Mouse (Mus musculus) heart, adult 11 months (tissue): ENCODE data around the gene Dok3.
A peak's percentile ranks its signal among the peaks of the same experiment; 100 is the strongest.

Experiments used
- DNase-seq: peaks from one replicate; pipeline ENCODE4 v3.0.0; 2022

The Dok3 gene

DNA sequence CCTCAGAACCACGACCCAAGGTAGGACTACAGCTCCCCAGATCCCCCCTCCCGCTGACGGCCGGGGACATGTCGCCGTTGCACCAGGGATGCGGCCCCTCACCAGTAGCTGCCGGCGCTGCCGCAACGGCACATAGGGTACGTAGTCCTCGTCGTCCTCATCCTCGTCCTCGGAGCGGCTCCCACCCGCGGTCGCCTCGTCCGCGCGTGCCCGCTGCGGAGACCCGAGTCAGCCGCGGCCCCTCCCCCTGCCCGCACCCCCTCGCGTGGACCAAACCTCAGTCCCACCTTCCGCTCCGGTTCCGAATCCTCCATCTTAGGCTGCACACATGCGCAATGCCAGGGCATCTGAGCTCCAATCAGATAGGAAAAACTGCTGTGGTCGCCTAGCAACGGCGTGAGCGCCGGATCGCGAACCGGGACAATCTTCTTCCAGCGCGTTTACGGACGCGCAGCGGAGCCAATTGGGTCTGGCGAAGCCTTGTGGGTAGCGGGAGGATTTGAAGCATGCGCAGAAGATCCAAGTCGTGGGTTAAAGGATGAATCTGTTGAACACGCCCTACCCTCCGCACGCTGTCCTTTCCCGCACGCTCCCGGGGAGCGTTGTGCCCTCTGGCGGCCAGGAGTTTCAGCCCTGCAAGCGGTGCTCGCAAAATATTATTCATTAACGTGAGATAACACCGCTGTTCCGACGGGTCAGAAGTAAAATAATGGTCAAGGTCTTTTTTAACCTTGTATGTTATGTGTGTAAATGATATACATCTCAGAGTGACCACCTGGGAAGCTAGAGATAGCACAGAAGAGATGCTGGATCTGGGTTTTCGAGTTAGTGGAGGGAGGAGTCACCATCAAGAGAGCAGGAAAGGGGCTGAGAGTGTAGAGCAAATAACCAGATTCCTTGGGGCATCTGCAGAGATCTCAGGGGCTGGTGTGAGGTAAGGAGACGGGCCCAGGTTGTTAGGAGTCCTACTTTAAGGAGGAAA lies 7.4 kb upstream of the Dok3 start, which contains the start of gene Ddx41:
Gene Ddx41 (minus strand): TSS at position 465 of the 982 bp plus-strand sequence.
- DNase-seq = peak; percentile 100

DNA sequence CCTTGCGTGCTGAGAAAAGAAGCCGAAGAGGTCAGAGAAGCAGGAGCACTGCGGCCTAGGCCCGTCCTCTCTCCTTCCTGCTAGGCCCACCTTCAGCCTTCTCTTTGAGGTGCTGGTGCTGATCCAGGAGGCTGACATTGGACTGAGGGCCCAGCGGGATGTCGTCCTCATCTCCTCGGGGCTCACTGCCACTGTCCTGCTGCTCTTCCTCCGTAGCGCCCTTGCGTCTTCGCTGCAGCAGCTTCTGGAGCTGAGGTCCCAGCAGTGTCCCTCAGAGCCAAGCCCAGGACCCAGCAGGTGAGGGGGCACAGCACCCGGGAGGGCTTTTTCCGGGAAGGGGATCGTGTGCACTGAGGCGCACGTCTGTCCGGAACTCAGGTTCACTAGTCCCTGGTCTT lies 6.7 kb upstream of the Dok3 start:
- DNase-seq = no peak

DNA sequence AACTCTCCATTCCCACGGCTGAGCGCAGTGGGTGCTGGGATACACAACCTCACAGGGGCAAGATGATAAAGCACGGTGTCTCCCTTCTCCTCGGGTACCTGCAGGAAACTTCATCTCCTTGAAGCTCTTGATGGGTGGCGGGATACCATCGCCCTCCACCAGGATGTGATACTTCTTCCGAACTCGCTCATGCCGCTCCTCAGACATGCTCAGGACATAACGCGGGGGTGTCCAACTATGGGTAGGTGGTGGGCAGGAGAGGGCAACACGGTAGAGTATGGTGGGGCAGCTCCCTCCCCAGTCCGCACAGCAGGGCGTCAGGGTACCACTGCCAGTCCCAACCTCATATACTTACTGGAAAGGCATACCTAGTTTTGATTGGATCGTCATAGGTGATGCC lies 6.1 kb upstream of the Dok3 start:
- no peak for DNase-seq

DNA sequence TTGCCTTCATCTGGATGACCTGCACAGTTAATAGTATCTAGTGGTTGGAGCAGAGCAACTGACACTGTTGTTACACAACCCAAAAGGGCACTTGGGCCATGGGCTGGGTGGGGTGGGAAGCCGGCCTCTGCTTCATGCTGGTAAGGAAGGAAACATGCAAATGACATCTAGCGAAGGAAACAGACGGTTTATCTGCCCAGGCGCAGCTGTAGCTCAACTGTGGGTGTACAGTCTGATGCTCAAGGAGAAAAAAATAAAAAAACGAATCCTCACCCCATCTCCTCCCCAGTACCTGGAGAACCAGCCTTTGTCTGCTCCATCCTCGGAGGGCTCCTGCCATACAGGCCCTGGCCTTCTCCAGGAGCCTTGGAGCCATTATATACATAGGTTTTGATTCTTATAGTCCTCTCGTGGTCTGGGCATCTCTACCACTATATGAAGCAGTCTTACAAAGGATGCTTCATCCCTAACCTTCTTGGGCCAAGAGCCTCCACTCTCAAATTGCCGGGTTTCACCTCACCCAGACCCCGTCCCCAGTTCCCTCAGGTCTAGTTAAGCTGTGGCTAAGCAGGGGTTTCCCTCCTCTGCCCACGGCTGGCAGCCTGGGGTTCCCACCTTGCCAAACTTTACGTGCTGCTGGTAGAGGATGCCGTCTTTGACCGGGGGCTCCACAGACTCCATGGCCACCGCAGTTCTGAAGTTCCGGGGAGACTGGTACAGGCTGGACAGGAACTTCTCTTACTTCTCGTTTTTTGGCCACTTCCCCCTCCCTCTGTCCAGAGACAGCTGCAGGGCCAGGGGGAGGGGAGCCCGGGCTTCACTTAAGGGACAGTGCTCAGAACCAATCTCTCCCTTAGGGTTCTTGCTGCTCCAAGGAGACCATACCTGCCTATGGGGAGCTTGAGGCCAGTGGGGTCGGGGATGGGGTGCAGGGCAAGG lies 993 bp downstream of the Dok3 start:
- DNase-seq = peak; percentile 96

DNA sequence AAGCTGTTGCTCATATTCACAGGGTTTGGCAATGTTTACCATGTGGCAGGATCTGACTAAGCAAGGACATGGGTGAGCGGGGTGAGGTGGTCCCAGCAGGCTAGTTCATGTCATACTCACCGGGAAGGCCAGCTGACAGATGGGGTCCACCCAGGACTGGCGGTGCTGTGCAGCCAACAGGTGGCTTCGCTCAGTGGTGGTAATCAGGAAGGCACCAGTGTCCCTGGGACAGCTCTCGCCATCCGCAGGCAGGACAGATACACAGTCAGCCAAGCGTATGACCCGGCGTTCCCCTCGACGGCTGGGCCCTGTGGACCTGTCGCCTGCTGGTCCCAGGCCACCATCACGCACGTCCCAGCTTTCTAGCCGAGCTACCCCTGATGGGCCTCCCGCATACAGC lies 1.9 kb downstream of the Dok3 start:
- peak; percentile 82 for DNase-seq

DNA sequence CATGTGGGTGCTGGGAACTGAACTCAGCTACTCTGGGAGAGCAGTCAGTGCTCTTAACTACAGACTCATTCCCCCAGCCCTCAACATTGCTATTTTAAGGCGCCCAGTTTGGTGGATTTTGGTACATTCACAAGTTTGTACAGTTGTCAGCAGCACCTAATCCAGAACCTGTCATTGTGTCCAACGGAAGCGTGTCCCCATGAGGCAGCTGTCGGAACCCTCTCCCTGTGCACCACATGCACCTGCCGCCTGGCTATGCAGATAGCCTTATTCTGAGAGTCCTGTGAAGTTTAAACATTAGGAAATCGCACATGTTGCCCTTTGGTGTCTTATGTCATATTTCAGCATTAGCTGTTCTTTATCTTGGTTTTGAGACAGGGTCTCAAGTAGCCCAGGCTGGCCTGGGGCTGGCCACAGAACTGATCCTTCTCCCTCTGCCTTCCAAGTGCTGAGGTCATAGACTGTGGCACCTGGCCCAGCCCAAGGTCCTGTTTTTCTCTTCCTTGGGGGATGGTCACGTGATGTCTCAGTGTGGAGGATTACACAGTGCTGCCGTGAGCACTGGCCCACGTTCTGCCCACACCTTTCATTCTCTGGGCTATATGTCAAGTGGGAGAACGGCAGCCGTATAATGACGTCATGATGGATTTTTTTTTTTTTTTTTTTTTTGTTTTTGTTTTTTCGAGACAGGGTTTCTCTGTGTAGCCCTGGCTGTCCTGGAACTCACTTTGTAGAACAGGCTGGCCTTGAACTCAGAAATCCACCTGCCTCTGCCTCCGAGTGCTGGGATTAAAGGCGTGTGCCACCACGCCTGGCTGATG lies 3.2 kb downstream of the Dok3 start:
- peak; percentile 88 for DNase-seq

DNA sequence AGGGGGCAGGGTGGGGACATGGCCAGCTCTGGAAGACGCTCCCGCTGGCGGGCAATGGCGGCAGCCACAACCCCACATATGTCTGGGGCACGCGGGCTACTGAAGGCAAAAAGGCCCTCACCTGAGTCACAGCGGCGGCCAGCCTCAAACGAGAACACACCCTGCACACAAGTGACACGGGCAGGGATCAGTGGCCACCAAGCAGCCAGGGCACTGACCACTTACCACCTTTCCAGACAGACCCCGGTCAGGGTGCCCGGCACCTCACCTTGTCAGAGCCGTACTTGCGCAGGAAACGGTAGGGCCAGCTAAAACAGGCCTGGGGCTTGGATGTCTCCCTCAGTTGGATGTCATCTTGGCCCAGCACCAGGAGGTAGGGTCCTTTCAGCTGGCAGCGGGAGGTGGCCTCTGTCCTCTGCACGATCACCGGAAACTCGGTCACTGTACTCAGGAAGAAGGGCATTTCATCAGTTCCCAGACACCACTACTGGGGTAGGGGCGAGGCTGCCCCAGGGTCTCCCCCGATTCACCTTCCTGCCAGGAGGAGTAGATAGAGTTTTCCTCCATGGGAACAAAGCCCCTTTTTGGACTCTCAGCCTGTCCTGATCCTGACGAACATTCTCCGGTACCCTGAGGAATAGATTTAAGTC lies 5.0 kb downstream of the Dok3 start:
- peak; percentile 91 for DNase-seq

DNA sequence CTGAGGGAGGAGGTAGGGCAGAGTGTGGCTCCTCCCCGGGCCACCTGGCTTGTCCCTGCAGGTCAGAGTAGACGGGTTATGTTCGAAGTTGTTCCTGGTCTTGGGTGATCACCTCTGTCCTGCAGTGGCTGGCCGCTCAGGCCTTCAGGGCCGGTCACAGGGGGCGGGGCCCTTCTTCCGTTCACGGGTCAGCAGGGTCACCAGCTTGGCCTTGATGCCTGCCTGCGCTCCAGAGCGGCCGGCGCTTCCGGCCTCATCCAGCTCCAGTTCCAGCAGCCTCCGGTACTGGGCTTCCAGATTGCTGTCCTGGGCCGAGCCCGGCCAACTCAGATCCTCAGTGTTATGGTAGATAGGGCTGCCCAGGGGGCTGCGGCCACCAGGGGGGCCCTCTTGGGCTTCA lies 5.8 kb downstream of the Dok3 start:
- DNase-seq = peak; percentile 97

DNA sequence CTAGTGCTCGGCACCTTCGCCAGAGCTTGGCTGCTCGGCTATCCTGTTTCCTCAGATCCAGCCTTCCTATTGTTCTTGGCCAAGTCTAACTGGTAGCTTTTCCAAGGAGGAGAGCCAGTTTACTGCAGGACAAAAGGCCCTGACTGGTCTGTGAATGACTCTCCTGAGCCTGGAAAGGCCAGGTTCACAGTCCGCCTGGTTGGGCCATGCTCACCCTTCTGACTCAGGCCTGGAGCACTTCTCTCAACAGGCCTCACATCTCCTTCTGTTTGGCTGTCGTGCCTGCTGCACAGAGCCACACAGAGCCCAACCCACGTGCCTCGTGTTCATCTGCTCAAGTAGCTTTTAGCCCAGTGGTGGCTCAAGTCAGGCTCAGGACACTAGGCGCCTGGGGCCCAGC lies 6.4 kb downstream of the Dok3 start:
- DNase-seq = peak; percentile 96

DNA sequence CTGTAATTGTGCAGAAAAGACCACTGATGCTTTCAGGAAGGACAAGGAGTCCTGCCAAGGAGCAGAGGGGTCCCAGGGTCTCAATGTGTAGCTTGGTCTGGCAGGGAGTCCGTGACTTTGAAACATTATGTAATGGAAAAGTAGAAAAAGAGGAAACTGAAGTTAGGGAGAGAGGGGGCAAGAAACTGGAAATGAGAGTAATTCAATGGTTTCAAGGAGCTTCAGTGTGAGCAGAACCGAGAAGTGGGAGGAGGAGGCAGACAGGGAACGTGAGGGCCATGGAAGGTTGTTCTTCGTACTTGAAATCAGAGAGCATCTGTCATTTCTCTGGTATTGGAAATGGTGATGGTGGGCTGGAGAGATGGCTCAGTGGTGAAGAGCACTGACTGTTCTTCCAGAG lies 9.5 kb downstream of the Dok3 start:
- DNase-seq = no peak

DNA sequence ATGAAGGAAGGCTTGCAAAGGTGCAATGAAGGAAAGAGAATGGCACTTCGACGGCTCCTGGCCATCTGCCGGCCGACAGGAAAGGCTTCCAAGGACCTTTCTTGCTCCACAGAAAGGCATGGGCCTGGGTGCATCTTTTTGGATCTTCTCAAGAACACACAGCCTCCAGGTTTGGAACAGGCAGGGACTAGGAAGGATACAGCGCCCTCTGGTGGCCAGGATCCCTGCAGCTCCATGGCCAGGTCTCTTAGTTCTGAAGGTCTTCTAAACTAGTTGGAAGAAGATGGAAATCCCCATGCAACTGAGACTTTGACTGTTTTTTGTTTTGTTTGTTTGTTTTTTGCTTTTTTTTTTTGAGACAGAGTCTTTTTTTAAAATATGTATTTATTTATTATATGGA lies 12.1 kb downstream of the Dok3 start:
- DNase-seq = peak; percentile 96

DNA sequence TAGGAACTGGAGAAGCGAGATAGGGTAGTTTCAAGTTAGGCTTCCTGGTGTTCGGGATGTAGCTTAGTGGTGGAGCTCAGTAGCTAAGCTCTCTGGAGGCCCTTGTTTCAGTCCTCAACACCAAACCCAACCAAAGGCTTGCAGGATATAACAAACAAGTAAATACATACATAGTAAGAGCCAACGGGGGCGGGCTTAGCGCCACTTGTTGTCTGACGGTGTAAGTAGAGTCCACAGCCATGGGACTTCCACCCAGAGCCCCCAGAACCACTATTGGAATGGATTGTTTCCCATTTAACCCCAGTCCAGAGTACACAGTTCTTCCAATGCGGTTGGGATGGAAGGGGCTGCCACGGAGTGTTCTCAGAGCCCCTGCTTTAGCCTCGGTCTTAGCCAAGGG lies 15.3 kb downstream of the Dok3 start:
- DNase-seq = peak; percentile 93

DNA sequence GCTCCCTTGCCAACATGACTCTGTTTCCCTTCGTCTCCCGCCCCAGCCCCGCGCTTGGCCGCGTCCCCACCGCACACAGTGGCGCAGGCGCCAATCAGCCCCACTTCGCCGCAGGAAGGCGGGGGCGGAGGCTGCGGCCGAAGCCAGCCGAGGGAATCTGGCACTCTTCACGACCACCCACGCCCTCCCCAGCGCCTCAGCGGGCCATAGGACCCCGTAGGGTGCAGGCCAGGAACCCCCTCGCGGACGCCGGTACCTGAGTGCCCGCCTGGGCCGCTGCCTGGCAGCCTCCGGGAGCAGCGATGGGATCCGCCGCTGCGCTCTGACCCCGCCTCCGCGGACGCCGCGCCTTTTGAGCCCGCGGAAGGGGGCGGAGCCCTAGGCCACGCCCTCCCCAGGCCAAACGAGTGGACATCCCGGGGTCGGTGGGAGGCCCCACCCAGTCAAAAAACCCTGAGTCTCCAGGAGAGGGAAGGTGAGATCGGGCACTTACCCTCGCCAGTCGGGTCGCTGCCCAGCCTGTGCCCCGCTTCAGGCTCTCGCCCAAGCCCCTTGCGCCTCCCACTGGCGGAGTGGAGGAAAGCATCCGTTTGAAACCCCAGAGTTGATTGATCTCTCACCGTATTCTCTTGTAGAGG lies 15.9 kb downstream of the Dok3 start, which contains the start of gene Pdlim7:
Gene Pdlim7 (minus strand): TSS at position 566 of the 638 bp plus-strand sequence.
- DNase-seq = peak; percentile 99

DNA sequence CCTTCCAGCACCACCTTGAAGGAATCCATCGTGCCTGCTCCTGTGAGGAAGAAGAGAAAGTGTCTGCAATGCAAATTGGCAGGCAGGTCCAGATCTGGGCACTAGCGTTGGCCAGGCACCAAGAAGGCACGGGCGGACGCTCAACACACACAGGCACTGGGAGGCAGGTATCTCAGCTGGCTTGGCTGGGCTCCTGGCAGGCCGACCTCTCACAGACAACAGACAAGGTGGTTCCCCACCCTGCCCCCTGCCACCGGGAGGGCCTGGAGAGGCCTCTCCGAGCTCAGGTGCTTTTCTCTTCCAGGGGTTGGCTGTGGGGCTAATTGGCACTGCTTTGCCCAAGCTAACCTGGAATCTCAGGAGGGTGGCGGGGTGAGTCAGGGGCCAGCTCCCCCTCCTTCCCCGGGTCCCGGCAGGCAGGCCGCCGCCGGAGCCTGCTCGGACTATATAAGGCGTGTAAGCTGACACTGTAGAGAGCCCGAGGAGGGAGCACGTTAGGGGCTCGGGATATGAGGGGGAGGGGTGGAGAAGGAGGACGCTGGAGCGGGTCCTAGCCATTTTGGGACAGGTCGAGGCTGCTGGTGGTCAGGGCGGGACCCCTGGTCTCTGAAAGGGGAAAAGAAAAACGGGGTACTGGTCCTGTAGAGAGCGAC lies 16.6 kb downstream of the Dok3 start:
- DNase-seq = peak; percentile 98

DNA sequence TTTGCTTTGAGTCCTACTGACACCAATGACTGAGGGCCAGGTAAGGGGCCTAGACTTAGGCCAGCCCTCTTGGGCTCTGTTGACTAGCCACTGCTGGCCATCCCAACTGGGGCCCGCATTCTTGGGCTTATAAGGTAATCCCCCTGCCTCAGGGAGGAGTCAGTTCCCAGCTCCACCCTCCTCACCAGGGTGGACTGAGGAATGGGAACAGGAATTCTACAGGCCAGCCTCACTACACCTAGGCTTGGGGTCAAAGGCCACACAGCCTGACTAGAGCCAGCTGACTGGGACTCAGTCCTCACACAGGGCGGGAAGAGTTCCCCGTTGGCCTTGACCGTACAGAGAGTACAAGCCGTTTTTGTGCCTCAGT lies 17.6 kb downstream of the Dok3 start:
- no peak for DNase-seq

DNA sequence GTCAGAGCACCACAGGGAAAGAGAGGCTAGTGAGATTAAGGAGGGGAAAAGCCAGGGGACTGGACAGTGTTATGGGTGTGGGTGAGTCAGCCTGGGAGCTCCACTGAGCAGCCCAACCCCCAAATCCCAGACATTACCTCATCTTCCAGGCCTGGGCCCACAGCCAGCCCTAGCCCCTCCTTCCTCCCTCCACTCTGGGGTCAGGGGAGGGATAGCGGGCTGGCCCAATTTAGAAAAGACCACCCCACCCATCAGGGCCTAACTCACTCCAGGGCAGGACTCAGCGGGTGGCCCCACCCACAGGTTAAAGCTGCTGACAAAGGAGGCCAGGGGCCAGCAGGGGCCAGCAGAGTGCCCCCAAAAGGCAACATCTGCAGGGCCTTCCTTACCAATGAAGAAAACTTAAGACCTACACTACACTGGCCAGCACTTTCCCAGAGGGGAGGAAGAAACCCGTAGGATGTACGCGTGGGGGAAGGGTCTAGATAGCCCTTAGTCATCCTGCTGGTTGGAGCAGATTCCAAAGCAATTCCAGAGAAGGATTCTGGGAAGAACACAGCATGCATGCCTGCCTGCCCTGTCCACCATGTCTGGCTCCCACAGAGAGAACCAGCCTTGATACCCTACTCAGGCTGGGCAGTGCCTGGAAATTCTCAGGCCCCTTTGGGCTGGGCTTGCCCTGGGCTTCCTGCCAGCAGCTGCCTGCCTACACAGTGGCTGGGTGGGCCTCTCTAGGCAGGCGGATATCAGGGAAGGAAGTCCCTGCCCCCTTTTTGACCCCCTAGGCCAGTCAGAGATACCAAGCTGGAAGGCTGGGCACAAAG lies 18.2 kb downstream of the Dok3 start:
- peak; percentile 99 for DNase-seq

DNA sequence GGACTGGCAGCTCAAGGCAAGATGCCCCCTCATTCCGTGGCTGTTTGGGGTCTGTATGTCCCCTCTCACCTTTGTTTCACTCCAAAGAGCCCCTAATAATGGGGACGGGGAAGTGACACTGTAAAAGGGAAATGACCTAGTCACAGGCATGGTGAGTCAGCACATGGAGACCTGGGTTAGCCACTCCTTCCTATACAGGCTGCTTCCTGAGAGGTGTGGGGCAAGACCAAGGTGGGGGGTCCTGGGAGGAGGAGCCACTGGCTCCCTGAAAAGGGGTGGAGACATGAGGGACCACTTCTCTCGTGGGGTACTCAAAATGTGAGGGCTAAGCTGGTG lies 18.8 kb downstream of the Dok3 start:
- DNase-seq = no peak

DNA sequence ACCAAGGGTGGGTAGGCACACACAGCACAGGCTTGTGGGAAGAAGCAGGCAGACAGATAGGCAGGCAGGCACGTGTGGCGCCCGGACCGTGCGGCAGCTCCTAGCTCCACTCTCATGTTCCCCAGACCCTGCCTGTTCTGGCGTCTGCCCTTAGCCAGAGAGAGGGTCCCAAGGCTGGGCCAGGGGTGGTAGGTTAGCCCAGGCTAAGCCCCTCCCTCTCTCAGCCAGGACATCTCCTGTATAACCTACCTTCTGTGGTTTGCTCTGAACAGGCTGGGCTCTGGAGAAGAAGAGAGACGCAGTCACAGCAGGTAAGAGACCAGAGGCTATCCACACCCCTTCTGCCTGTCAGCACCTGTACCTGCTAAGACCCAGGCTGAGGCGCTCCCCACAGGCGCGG lies 20.6 kb downstream of the Dok3 start:
- peak; percentile 91 for DNase-seq

DNA sequence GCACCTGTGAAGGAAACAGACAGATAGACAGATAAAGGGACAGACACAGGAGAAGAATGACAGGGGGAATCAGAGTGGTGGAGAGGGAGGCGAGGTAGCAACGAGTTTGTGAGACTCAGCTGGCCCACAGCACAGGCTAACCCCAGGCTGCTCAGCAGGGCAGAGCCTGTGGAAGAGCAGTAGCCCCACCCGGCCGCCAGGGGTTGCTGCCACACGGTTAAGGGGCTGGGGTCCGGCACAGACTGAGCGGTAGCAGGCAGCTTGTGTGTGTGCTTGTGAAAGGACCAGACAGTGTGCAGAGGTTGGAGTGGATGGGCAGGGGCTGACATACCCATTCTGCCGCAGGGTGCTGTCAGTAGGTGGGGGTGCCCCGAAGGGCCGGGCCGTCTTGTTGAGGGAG lies 21.2 kb downstream of the Dok3 start:
- no peak for DNase-seq

DNA sequence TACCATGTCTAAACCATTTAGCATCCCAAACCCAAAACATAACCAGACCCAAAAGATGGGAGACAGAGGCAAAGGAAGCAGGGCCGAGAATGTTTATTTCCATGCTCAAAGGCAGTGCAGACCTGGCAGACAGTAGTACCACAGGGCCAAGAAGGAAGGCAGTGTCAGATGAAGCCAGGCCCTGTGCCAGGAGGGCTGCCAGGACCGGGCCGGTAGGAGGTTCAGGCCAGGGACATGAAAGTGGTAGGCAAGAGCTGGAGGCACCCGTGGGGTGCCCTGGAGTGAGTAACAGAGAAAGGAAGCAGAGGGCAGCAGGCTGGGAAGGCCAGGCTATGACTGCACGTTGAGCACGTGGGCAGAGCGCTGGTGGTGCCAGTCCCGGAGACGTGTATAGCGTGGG lies 22.4 kb downstream of the Dok3 start:
- no peak for DNase-seq
